Mouse (Mus musculus) liver, embryonic 12.5 days (tissue): ENCODE data around the gene Anapc2. TPM values are rescaled to one million over a fixed set of nuclear protein-coding genes. Genes with fewer than 3 reads are reported as not detected.

Source experiments
- ATAC-seq: fragments of 200-750 bp; cut with Nextera tagmentation; 2 replicates; pipeline ENCODE4 v1.8.0; 2017; ENCODE audit warnings: moderate number of reproducible peaks, mild to moderate bottlenecking, moderate library complexity
- H3K27ac ChIP-seq: fragments of 300-500 bp; sonication (generic); 2 replicates; pipeline ENCODE4 v1.5.1; 2016; ENCODE audit warnings: mild to moderate bottlenecking
- H3K27me3 ChIP-seq: fragments of 300-500 bp; sonication (generic); replicated peaks from 2 replicates; pipeline ENCODE4 v1.6.1; 2016; ENCODE audit warnings: mild to moderate bottlenecking, moderate library complexity
- H3K36me3 ChIP-seq: fragments of 300-500 bp; sonication (generic); 2 replicates; pipeline ENCODE4 v1.6.1; 2016; ENCODE audit warnings: mild to moderate bottlenecking, moderate library complexity
- H3K4me1 ChIP-seq: fragments of 300-500 bp; sonication (generic); 2 replicates; pipeline ENCODE4 v1.6.1; 2016
- H3K4me2 ChIP-seq: fragments of 300-500 bp; sonication (generic); 2 replicates; pipeline ENCODE4 v1.6.1; 2016; ENCODE audit warnings: mild to moderate bottlenecking, moderate library complexity
- H3K4me3 ChIP-seq: fragments of 300-500 bp; sonication (generic); 2 replicates; pipeline ENCODE4 v1.5.1; 2016; ENCODE audit warnings: mild to moderate bottlenecking, moderate library complexity
- H3K9ac ChIP-seq: fragments of 300-500 bp; sonication (generic); 2 replicates; pipeline ENCODE4 v1.6.1; 2016; ENCODE audit warnings: mild to moderate bottlenecking, moderate library complexity
- H3K9me3 ChIP-seq: fragments of 300-500 bp; sonication (generic); replicated peaks from 2 replicates; pipeline ENCODE4 v1.6.1; 2016; ENCODE audit warnings: mild to moderate bottlenecking, moderate library complexity
- WGBS: fragments of 180-500 bp; shearing (Covaris S2); methylation state at CpG from one replicate; pipeline ENCODE4 v1.1.7; 2016; ENCODE audit not compliant: insufficient replicate concordance; 5-methylcytosine and 5-hydroxymethylcytosine counted together
- polyA plus RNA-seq: library from polyadenylated mRNA; unstranded; fragments of >200 nt; fragmentation: Nextera tagmentation; extraction: Ambion mirVana; gene quantifications from 2 replicates; pipeline ENCODE4 v1.2.1, GENCODE M21; 2016

Gene Anapc2
- polyA plus RNA-seq, 1 experiment from 2014 or later: 63.6 TPM

DNA sequence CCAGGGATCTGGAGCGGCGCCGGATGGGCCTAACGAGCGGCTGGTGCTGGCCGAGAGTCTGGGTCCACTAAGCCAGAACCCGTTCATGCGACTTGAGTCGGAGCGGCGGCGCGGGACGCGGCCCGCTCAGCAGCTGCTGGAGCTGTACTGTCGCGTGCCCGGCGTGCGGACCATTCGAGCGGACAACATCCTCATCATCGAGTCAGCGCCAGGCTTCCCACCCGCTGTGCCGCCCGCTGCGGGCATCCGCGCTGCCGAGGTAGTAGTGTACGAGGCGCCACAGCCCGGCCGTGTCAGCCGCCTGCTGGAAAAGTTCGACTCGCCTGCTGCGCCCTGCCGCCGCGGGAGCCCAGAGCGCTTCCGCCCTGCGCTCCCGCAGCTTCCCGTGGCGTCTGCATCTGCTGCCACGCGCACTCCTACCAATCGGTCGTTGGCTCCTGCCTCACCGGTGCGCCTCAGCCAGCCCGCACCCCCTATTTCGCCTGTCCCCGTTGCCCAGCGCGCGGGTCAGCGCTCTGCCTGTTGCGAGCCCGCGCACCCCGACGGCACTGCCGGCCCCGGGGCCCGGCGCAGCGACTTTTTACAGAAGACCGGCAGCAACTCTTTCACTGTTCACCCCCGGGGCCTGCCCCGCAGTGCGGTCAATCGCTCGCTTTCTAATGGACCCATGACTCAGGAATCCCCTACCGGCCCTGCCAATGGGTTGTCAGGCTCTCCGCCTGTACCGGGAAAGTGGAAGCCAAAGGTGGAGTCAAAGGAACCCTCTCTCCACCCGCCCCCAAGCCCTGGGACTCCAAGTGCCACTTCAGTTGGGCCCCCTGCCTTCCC, 9.3 kb upstream of the Anapc2 start:
- 2% methylated on average over 82 of the region's 82 CpGs for WGBS
- H3K4me2 ChIP-seq: peak overlapping the region; percentile 100
- peak; percentile 13 for ATAC-seq
- peak overlapping the region; percentile 86 for H3K9ac ChIP-seq
- peaks cover 11% of the 10 kb centered on the region for H3K27me3 ChIP-seq
- H3K27ac ChIP-seq: peak overlapping the region; percentile 77
- peak overlapping the region; percentile 84 for H3K4me3 ChIP-seq
- H3K36me3 ChIP-seq: peaks cover 2% of the 10 kb centered on the region; the same call in 1 of the 2 replicates
- peaks cover 63% of the 10 kb centered on the region for H3K4me1 ChIP-seq
- H3K9me3 ChIP-seq: no peaks in the 10 kb centered on the region

DNA sequence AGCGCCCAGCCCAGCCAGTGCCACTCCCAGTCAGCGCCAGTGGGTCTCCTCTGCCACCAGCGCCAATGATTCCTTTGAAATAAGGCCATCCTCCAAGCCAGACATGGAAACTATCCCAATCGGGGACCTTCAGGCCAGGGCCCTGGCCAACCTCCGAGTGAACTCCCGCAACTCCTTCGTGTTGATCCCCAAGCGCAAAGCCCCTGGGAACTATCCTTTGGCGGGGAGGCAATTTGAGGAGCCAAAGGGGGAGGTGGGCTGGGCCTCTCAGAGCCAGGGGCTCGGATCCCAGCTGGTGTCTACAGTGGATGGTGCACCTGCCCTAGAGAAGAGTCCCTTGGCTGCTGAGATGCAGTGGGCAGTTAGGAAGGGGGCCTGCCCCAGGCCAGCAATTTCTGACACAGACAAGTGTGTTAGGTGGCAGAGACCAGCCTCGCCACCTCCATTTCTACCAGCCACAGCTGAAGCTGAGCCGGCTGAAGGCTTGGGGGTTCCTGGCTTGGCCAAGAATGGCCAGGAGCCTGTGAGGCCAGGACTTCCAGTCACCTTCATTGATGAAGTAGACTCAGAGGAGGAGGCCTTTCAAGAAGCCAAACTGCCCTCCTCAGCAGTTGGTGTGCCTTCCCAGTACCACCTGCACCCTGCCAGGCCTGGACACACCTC, 8.5 kb upstream of the Anapc2 start:
- H3K36me3 ChIP-seq: peaks cover 8% of the 10 kb centered on the region
- no peaks in the 10 kb centered on the region for H3K9me3 ChIP-seq
- peak overlapping the region; percentile 77; the same call in 1 of the 2 replicates for H3K27ac ChIP-seq
- H3K4me3 ChIP-seq: peak overlapping the region; percentile 84
- H3K27me3 ChIP-seq: peaks cover 11% of the 10 kb centered on the region
- ATAC-seq: no peak
- WGBS: 29% methylated on average over 12 of the region's 12 CpGs
- peak overlapping the region; percentile 100 for H3K4me2 ChIP-seq
- H3K9ac ChIP-seq: peak overlapping the region; percentile 86
- peaks cover 68% of the 10 kb centered on the region for H3K4me1 ChIP-seq

DNA sequence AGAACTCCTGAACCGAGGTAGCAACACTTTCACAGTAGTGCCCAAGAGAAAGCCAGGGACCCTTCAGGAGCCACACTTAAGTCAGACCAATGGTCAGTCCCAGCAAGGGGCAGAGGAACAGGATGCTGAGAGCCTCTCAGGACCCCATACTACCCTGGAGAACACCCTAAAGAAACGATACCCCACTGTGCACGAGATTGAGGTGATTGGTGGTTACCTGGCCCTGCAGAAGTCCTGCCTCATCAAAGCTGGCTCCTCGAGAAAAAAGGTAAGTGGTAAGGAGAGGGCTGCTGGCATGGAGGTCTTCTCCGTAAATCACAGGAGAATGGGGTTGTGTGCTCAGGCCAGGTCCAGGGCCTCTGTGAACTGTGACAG, 8.0 kb upstream of the Anapc2 start:
- Histone ChIP-seq H3K4me1 (peaks cover 68% of the 10 kb centered on the region), H3K4me2 (peak overlapping the region; percentile 100), H3K9me3 (no peaks in the 10 kb centered on the region), H3K4me3 (peak overlapping the region; percentile 84), H3K27ac (no peak overlapping the region), H3K27me3 (peaks cover 11% of the 10 kb centered on the region), H3K9ac (peak overlapping the region; percentile 86; the same call in 1 of the 2 replicates), H3K36me3 (peaks cover 13% of the 10 kb centered on the region)
- 68% methylated on average over 5 of the region's 5 CpGs for WGBS
- ATAC-seq: no peak

DNA sequence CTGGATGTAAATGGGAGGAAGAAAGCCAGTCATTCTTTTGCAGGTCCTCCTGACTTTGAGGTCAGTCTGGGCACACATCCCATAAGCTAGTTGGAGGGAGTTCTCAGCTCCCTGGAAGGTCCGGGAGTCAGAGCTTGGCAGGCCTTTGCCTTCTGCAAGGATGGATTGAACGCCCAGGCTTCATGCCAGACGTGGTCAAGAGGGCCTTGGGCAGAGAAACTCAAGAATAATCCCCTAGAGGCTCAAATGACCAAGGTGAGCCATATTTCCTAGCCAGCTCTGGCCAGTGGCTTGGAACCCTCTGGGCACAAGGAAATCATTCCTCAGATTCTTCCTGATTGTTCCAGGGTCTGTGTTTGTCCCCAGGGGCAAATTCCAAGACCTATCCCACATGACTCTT, 7.4 kb upstream of the Anapc2 start:
- Histone ChIP-seq H3K4me2 (peak overlapping the region; percentile 100), H3K4me1 (peaks cover 68% of the 10 kb centered on the region), H3K4me3 (no peak overlapping the region), H3K9ac (peak overlapping the region; percentile 27; the same call in 1 of the 2 replicates), H3K27ac (no peak overlapping the region), H3K36me3 (peaks cover 19% of the 10 kb centered on the region), H3K9me3 (no peaks in the 10 kb centered on the region), H3K27me3 (peaks cover 11% of the 10 kb centered on the region)
- WGBS: 67% methylated on average over 3 of the region's 3 CpGs
- ATAC-seq: no peak

DNA sequence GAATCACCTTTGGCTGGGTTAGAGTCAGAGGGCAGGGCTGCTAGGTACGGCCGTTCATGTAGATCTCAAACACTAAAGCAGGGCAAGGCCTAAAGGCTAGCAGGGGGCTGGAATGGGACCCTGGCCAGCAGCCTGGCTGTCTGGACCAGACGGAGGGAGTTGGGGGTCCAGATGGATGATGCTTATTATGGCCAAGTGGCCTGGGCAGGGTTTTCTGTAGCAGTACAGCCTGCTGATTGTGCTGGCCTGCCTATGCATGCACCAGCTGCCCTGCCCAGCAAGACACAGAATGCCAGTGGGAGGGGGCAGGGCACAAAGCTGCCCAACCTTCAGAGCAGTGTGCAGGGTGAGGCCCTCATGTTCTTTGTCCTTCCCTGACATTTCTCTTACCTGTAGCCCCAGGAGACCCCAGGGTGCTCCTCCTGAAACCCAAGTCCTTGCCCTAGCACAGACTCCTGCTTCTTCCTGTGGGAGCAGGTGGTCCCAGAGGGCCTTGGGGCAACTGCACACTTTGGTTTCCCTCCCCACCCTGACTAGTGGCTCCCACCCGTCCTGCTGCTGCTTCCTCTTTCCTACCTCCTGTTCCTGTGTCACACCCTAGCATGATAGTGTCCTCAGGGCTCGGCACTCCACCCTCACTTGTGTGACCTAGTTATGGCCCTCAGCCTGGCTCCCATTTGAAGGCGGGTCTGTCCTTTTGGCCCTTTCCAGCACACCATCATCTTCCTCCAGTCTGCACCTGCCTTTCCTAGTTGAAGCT, 6.2 kb upstream of the Anapc2 start:
- H3K9ac ChIP-seq: peak overlapping the region; percentile 52
- ATAC-seq: no peak
- 38% methylated on average over 6 of the region's 6 CpGs for WGBS
- H3K36me3 ChIP-seq: peaks cover 31% of the 10 kb centered on the region
- H3K27ac ChIP-seq: peak overlapping the region; percentile 64
- peak overlapping the region; percentile 100 for H3K4me2 ChIP-seq
- no peaks in the 10 kb centered on the region for H3K9me3 ChIP-seq
- H3K4me1 ChIP-seq: peaks cover 80% of the 10 kb centered on the region
- H3K4me3 ChIP-seq: peak overlapping the region; percentile 20
- H3K27me3 ChIP-seq: peaks cover 11% of the 10 kb centered on the region

DNA sequence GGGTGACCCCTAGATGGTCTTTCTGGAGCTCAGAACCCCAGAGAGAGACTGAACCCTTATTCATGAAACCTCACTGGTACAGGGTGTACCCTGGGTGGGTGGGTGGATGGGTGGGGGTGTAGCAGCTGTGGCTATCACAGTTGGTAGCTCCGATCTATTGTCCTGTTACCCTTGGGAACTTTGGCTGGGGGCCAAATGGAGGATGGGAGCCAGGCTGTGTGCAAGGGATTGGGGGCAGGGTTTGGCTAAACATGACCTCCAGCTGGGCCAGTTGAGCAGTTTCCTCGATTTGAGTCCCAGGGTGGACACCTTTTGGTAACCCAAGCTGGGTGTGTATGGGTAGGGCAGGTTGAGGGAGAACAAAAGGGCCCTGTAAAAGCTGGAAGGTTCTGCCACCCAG, 5.6 kb upstream of the Anapc2 start:
- Histone ChIP-seq H3K27me3 (peaks cover 11% of the 10 kb centered on the region), H3K27ac (peak overlapping the region; percentile 64), H3K36me3 (peaks cover 33% of the 10 kb centered on the region), H3K4me2 (peak overlapping the region; percentile 100), H3K4me3 (peak overlapping the region; percentile 20; the same call in 1 of the 2 replicates), H3K9me3 (no peaks in the 10 kb centered on the region), H3K4me1 (peaks cover 81% of the 10 kb centered on the region), H3K9ac (peak overlapping the region; percentile 52)
- ATAC-seq: no peak
- WGBS: 52% methylated on average over 2 of the region's 2 CpGs

DNA sequence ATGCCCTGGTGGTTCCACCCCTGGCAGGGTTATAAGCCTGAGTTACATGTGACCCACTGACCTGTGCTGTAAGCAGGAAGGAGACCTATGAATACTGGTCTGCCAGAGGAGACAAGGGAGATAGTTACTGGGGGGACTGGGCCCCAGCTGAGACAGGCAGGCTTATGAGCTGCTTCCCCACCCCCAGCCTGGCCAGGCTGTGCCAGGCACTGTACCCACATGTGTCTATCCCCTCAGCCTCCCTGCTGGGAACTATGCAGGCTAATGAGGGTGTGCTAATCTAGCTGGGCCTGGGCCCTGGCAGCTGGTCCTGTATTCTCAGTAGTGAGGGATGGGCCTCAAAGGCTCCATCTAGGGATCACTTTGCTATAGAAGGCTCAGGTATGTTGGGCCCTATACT, 5.0 kb upstream of the Anapc2 start:
- peaks cover 77% of the 10 kb centered on the region for H3K4me1 ChIP-seq
- peak overlapping the region; percentile 100 for H3K4me2 ChIP-seq
- no peak overlapping the region for H3K4me3 ChIP-seq
- peaks cover 33% of the 10 kb centered on the region for H3K36me3 ChIP-seq
- H3K27ac ChIP-seq: peak overlapping the region; percentile 64
- peak overlapping the region; percentile 52 for H3K9ac ChIP-seq
- H3K27me3 ChIP-seq: peaks cover 11% of the 10 kb centered on the region
- no peaks in the 10 kb centered on the region for H3K9me3 ChIP-seq
- no peak for ATAC-seq

DNA sequence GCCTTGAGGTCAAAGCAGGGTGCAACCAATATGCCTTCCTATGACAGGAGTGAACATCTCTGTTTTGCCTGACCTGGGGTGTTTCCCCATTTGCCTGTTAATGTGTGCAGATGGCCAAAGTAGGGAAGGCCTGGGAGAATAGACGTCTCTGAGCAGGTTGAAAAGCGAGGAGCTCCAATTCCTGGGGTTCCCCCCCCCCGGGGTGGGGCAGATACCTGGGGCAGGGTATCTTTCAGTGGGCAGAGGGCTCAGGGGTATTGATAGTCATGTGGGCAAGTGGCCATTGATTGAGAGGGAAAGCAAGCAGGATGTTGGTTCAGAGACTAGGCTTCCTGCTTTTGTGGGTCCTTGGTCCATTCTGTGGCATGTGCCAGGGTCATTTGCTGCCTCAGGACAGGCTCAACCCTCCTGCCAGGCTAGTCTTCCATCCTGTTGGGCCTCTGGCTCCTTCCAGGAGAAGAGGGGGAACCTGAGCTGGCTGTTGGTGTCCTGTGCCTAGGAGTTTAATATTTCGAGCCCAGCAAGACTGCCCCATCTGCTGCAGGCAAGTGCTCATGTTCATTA, 4.5 kb upstream of the Anapc2 start:
- Histone ChIP-seq H3K4me2 (no peak overlapping the region), H3K36me3 (peaks cover 33% of the 10 kb centered on the region), H3K4me3 (no peak overlapping the region), H3K9ac (no peak overlapping the region), H3K4me1 (peaks cover 78% of the 10 kb centered on the region), H3K27me3 (peaks cover 11% of the 10 kb centered on the region), H3K9me3 (no peaks in the 10 kb centered on the region), H3K27ac (peak overlapping the region; percentile 64; the same call in 1 of the 2 replicates)
- ATAC-seq: no peak
- 71% methylated on average over 4 of the region's 4 CpGs for WGBS

DNA sequence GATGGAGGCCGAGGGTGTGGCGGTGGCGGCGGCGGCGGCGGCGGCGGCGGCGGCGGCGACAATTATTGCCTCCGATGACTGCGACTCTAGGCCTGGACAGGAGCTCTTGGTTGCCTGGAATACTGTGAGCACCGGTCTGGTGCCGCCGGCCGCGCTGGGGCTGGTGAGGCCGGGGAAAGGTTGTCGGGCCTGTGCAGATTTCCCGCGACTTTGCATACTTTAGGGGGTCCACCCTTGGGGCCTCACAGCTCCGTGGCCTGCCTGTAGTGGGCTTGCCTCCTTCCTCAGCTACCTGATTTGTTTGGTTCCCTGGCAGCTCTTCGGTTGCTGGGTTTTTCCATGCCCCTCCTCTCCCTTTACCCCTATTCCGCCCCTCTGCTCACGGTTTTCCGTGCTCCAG, 237 bp downstream of the Anapc2 start:
- ATAC-seq: peak; percentile 58

DNA sequence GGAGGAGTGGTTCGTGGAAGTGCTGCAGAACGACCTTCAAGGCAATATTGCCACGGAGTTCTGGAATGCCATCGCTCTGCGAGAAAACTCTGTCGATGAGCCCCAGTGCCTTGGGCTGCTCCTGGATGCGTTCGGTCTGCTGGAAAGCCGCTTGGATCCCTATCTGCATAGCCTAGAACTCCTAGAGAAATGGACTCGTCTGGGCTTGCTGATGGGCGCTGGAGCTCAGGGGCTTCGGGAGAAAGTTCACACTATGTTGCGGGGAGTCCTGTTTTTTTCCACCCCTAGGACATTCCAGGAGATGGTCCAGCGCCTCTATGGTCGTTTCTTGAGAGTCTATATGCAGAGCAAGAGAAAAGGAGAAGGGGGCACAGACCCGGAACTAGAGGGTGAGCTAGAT, 732 bp downstream of the Anapc2 start:
- Histone ChIP-seq H3K4me3 (peak overlapping the region; percentile 92), H3K36me3 (peaks cover 80% of the 10 kb centered on the region), H3K9ac (peak overlapping the region; percentile 92), H3K9me3 (no peaks in the 10 kb centered on the region), H3K27me3 (no peaks in the 10 kb centered on the region), H3K4me1 (peaks cover 37% of the 10 kb centered on the region), H3K4me2 (peak overlapping the region; percentile 96), H3K27ac (peak overlapping the region; percentile 94)
- ATAC-seq: no peak
- WGBS: 28% methylated on average over 16 of the region's 16 CpGs

More for the DNA sequence above, 237 bp downstream of the Anapc2 start:
- Histone ChIP-seq H3K27me3 (no peaks in the 10 kb centered on the region), H3K4me2 (peak overlapping the region; percentile 96), H3K27ac (peak overlapping the region; percentile 94), H3K9me3 (no peaks in the 10 kb centered on the region), H3K4me1 (peaks cover 42% of the 10 kb centered on the region), H3K4me3 (peak overlapping the region; percentile 92), H3K9ac (peak overlapping the region; percentile 92), H3K36me3 (peaks cover 77% of the 10 kb centered on the region)
- WGBS: under 1% methylated on average over 29 of the region's 29 CpGs
